Mouse (Mus musculus): Measurements from ENCODE around the gene Col7a1.

- TF ChIP-seq POLR2AphosphoS2 (IDR thresholded peaks at IDR 0.05; ENCODE audit: insufficient read length, low read depth) (no peak), E2F4 (IDR thresholded peaks at IDR 0.05; ENCODE audit: insufficient read depth) (no peak), POLR2A (IDR thresholded peaks at IDR 0.05; ENCODE audit: insufficient read length, low read depth) (no peak)
Measured at GRCm38 (mm10) chr9:109021428-109021827, 68.0 kb downstream of the Col7a1 start.
